Mouse (Mus musculus) liver, postnatal 0 days (tissue): ENCODE data around the gene Kcne1.

ENCODE experiments used
- CTCF ChIP-seq: sonication (generic); IDR thresholded peaks from 2 replicates; pipeline ENCODE4 v1.5.1; 2016; ENCODE audit warnings: antibody characterized with exemption, low read depth
- EP300 ChIP-seq: IDR thresholded peaks from 2 replicates; pipeline ENCODE4 v1.6.1; 2016; ENCODE audit warnings: antibody characterized with exemption, low read depth, mild to moderate bottlenecking

DNA sequence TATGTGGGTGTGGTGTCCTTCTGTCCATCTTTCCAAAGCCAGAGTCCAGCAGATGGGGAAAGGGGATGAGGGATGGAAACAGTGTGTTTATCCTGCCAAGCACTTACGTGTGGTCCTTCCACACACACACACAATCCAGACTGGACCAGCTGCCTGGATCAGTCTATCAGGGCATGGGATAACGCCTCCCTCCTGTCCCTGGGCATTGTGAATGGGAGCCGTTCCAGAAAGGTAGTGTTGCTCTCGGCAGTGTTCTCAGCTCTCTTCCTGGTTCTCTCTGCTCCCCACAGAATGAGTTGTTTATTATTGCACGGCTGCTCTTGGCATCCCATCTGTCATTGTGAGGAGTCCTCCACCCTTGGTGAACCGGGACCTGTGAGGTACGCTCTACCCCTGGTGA lies 1.4 kb upstream of the Kcne1 start:
- TF ChIP-seq CTCF (no peak), EP300 (no peak)
